Mouse (Mus musculus) stomach, postnatal 0 days (tissue): Measurements from ENCODE around the gene Fbxl7.

Experiments
- CTCF ChIP-seq: IDR thresholded peaks from 2 replicates; pipeline ENCODE4 v1.5.1; 2016; ENCODE audit warnings: antibody characterized with exemption, low read depth, mild to moderate bottlenecking, moderate library complexity
- EP300 ChIP-seq: optimal IDR thresholded peaks from 2 replicates; pipeline ENCODE3; 2016; ENCODE audit warnings: antibody characterized with exemption

DNA sequence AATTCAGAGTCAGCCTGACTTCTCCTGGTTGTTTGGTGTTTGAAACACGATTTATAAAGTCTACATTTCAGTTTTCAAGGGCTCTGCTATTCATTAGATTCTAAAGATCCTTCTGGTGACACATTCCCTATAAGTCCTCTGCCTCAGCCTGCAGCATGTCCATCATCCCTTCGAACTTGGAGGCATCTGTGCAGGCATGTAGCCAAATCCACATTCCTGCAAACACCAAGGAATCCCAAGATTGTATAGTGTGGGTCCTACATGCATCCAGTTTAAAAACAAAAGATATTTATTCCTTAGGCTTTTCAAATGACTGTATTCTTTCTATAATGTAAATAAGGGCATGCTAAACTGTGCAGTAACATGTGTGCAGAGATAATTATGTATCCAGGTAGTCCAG is 190.4 kb downstream of the Fbxl7 start:
- TF ChIP-seq EP300 = no peak
- no peak for TF ChIP-seq CTCF
